Mouse (Mus musculus): ENCODE results near the gene Gpc3.
A peak's percentile ranks its signal among the peaks of the same experiment; 100 is the strongest.

The Gpc3 gene

GRCm38 (mm10) chrX:52613328-52614030, at the start of gene Gpc3:
Gene Gpc3 (minus strand): TSS chrX:52613950.
- DNase-seq: peak; percentile 12 to 28

DNA sequence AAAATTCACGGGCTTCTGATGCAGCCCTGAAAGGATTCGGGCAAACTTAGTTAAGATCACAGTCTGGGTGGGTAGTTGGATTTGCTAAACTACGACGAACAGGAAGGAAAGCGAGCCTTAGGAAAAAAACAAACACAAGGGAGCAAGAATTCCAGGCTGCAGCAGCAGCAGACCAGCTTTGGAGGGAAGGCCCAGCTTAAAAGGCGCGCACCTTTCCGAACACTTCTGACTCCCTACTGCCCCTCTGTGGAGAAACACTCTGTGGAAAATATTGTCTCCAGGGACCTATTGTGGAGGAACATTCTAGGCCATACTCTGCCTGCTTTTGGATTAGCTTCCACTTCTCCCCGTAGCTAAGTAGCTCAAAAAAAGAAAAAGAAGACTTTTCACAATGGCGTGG, 38.2 kb upstream of the Gpc3 start:
- DNase-seq: no peak

DNA sequence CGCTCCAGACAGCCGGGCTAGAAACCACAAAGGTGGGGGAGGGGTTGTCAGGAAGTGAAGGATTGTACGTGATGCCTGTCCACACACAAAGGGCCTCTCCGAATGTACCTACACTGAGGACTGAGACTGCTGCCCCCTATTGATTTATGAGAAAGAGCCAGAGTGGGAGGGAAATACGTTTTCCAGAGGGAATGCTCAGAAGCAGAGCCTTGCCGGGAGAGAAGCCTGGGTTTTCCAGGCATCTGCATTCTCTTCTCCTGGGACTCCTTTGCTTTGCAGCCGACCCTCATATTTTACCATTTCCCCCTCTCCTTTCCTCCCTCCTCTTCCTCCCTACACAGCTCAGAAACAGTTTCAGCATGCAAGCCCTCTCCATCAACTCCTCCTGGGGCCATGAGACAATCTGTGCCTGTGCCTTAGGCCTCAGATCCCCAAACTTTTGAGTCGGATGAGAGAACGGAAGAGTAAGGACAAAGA, 37.8 kb upstream of the Gpc3 start:
- no peak for DNase-seq

GRCm38 (mm10) chrX:52648910-52649785, 35.4 kb upstream of the Gpc3 start:
- DNase-seq: no peak

DNA sequence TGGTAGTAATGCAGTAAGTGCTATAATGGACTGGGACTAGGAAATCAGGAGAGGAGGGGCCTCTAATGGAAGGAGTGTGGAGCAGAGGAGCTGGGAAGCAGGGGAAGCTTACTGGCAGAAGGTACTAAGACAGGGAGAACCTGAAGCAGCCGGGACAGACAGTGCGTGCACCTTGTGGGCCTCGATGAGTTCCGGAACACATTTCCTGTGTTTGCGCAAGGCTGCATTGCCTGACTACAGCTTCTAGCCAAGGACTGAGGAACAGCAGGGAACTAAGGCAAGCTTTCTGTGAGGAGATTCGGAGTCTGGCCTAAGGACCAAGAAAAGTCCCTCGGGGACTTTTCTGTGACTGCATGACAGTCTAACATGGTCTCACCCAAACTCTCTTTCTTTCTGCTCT, 30.6 kb upstream of the Gpc3 start:
- no peak for DNase-seq

- DNase-seq: no peak
Observed at GRCm38 (mm10) chrX:52643350-52643749, 29.6 kb upstream of the Gpc3 start.

DNA sequence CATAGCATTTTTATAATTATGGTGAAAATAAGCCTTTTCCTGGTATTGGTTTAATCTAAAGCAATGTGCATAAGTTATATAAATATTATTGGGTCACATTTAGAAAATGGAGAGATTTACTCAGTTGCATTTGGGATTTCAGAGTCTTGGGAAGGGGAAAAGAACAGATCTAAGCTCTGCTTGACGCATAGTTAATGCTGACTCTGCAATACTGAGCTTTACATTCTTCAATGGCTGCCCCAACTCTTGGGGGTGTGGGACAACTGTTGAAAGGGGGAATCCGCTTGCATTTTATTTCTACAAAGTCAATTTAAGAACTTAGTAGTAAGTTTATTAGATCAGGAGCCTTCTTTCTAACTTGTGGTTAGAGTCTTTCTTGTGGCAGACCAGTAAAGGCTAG, 28.4 kb upstream of the Gpc3 start:
- no peak for DNase-seq

DNA sequence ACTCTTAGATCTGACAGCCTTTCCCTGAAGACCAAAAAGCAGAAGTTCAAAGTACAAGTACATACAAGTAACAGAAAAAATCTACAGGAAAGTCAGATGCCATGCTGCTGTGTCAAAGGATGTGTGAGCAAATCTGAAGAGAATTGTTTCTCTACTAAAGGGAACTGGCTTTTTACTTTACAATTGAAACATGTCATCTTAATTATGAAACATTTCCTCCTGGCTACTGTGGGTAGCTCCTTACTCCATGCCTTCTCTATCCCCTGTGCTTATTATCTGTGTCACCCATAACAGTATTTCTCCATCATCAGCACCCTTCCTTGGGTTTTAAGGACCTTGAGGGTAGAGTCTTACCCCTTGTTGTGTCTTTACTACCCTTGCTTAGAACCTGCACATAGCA, 23.7 kb upstream of the Gpc3 start:
- no peak for DNase-seq

DNA sequence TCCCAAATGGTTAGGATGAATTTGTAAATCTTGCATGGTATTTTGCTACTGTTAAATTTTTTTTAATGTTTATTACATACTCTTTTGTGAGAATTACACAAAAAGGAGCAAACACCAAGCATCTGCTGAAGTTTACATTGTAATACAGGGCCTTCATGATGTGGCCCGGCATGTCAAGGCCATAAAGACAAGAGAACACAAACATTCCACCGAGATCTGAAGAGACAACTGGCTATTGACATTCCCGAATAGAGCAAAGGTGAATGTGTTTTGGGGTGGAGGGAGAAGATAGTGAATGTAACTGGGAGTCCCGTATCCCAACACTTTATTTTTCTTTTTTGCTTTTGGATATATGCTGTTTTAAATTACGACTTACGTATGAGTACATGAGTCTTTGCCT, 20.2 kb upstream of the Gpc3 start:
- no peak for DNase-seq

GRCm38 (mm10) chrX:52632688-52633324, 19.1 kb upstream of the Gpc3 start:
- no peak for DNase-seq

DNA sequence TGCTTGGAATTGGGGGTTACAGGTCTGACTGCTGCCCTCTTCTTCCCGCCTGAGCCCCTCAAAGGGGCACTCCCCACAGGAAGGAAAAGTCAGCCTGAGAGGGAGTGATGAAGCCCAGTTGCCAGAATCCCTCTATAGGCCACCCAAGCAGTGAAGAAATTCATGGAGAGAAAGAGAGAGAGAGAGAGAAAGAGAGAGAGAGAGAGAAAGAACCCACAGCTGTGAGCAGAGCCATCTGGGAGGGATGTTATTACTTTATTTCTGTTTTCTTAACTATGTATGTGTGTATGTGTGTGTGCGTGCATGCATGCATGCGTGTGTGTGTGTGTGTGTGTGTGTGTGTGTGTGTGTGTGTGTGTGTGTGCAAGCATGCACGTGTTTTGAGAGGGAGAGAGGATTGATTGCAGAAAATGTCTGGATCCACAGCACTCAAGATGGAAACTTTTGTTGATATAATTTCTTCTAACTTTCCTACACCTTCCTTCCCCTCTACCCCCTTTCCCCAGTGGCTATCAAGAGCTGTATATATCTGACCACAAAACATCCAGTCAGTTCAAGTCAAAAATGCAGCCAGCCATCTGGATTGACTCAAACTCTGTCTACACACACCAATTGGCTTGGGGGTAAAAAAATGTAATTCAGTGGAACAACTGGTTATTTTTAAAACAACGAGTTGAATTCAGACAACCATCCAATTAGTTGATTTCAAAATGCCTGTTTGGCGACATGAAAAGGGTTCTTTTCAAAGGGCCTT, 13.4 kb upstream of the Gpc3 start:
- no peak for DNase-seq

GRCm38 (mm10) chrX:52617813-52618212, 4.1 kb upstream of the Gpc3 start:
- DNase-seq: no peak

GRCm38 (mm10) chrX:52616152-52616551, 2.4 kb upstream of the Gpc3 start:
- no peak for DNase-seq

DNA sequence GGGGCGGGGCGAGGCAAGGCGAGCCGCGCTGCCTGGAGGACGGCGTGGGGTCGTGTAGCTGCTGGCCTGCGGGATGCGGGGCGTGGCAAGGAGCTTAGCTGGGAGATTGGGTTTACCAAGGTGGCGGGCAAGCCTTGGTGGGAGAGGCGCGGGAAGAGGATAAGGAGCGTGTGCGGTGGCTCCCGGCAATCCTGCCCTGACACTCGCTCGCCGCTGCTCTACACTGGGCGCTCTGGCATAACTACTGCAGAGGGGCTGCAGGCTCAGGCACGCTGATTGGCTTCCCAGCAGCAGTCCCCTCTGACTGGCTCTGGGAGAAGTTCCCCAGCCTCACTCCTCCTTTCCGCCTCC, 256 bp upstream of the Gpc3 start:
- no peak for DNase-seq

DNA sequence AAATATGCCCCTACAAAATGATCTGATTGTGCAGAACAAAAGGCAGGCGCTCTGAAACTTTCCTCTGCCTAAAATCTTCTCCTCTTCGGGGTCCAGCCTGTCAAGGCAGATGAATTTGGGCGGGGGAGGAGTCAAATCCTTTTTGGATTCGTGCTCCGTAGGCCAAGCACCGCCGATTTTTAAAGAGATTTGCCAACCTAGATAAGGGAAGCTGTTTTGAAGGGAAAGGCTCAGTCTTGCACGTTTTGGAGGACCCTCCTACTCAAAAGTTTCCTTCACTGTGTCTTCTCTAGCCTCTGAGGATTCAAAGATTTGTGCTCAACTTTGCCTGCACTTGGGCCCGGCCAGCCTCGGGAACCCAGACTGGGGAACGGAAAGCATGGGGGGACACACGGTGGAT, 944 bp downstream of the Gpc3 start:
- no peak for DNase-seq

GRCm38 (mm10) chrX:52611987-52612670, 1.6 kb downstream of the Gpc3 start:
- no peak for DNase-seq

GRCm38 (mm10) chrX:52611541-52611940, 2.2 kb downstream of the Gpc3 start:
- DNase-seq: no peak

- DNase-seq: no peak
Observed at GRCm38 (mm10) chrX:52603143-52603542, 10.6 kb downstream of the Gpc3 start.

GRCm38 (mm10) chrX:52599246-52599645, 14.5 kb downstream of the Gpc3 start:
- DNase-seq: no peak

- no peak for DNase-seq
Observed at GRCm38 (mm10) chrX:52587671-52588070, 26.1 kb downstream of the Gpc3 start.

DNA sequence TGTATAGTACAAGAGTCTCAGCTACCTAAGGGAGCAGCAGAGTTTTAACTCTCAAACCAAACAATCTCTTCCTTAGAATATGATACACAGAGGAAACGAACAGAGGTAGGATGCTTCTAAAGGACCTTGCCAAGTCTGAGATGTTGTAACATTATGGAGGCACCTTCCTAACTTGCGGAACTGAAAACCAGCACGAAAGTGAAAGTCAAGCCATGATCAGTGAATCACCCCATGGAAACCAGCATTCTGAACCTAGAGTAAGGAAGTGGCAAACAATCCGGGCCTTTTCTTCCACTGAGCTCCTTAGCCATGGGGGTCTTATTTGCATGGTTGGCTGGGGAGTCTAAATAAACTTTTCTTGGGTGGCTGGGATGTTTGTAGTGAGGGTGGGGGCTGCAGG, 53.8 kb downstream of the Gpc3 start:
- no peak for DNase-seq

DNA sequence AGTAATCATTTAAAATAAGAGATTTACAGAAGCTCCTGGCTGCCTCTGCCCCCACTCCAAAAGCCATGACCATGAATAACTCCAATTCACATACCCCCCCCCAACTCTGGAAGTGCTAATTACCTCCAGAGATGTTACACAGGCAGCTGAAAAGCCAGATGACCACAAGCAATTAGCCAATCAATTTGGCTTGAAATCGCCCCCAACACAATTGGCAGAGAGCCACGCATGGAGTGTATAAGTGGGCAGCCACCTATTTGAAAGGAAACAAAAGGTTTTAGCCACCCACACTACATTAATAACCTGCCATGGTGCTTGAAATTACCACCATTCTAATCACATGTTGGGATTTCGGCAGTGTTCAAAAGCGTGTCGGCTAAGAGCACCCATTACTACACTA, 55.2 kb downstream of the Gpc3 start:
- DNase-seq: no peak
